Mouse (Mus musculus): ENCODE data around the gene Gpr137.
"Not testable (repeated sequence)": the region's sequence is repeated elsewhere in the genome, so short reads cannot be mapped to it uniquely, and the experiment has no call there.

The Gpr137 gene

DNA sequence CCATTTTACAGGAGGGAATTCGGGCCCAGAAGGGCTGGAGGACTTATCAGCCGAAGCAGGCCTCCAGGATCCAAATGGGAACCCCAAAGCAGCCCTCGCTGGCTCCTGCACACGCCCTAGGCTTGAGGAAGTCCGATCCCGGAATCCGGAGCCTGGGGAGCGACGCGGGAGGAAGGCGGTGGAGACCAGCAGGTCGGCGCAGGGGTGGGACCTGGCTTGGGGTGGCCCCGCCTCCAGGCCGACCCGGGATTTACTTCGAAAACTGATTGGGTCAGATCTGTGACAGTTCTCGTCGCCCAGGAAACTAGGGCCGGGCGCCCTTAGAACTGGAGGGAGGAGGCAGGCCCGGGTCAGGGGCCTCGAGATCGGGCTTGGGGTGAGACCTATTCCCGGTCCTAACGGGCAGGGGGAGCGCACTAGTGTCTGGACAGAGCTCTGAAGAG lies at the start of gene Gpr137:
Gene Gpr137, minus strand, starts transcription at position 232 of the 443 bp plus-strand sequence.
- DNase-seq: peak; percentile 98

DNA sequence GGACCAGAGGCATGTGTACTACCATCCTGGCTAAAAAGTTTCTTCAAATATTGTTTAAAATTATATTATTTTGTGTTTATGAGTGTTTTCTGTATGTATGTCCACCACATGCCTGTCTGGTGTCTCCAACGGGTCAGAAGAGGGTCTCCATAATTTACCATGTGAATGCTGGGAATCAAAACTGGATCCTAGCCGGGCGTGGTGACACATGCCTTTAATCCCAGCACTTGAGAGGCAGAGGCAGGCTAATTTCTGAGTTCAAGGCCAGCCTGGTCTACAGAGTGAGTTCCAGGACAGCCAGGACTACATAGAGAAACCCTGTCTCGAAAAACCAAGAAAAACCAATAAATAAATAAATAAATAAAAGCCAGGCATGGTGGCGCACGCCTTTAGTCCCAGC lies 48.9 kb upstream of the Gpr137 start:
- not testable (repeated sequence) for DNase-seq

DNA sequence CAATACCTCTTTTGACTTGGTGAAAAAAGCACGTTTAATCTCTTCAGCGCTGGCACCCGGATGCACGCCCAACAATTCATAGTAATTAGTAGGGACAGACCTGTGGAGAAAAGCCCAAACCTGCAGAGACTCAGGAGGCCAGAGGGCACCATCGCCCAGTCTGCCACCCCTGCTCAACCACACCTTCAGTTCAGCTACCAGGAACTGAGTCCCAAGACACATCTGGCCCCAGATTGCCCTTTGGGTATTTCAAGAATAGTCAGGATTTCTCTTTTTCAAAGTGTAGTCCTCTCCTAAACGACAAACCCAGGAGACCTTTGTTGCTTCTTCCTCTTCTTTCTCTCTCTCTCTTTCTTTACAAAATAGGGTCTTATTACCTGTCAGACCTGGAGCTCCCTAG lies 48.4 kb upstream of the Gpr137 start:
- DNase-seq: no peak

DNA sequence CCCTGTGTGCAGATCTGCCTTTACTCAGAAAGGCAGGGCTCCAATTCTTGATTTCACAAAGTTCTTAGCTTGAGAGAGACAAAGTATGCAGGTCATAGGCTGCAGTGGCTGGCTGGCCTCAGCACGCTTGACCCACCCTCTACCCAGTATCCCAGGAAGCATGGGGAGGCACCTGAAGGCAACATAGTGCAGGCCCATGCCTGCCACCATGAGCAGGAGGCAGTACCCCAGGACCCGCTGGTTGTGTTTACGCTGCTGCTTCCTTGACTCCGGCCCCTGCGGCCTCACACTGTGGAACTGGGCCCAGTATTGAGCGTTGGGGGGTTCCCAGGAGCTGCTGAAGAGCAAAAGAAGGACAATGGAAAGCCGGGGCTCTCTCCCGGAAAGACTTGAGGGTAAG lies 47.0 kb upstream of the Gpr137 start:
- DNase-seq: no peak

DNA sequence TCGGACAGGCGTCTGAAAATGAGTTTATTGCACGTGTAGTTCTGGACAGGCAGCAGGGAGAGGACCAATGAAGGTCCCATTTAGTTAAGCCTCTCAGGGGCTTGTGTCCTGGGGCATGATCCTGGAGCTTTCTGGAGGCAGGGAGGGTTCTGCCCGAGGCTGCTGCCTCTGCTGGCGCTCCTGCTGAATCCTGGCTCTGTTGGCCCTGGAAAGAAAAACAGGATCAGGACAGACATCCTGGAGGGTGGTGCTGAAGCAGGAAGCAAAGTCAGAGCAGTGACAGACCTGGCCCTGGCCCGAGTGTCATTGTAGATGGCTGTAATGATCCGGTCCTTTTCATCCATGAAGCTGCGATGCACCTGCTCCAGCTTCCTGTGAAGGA lies 45.6 kb upstream of the Gpr137 start:
- no peak for DNase-seq

DNA sequence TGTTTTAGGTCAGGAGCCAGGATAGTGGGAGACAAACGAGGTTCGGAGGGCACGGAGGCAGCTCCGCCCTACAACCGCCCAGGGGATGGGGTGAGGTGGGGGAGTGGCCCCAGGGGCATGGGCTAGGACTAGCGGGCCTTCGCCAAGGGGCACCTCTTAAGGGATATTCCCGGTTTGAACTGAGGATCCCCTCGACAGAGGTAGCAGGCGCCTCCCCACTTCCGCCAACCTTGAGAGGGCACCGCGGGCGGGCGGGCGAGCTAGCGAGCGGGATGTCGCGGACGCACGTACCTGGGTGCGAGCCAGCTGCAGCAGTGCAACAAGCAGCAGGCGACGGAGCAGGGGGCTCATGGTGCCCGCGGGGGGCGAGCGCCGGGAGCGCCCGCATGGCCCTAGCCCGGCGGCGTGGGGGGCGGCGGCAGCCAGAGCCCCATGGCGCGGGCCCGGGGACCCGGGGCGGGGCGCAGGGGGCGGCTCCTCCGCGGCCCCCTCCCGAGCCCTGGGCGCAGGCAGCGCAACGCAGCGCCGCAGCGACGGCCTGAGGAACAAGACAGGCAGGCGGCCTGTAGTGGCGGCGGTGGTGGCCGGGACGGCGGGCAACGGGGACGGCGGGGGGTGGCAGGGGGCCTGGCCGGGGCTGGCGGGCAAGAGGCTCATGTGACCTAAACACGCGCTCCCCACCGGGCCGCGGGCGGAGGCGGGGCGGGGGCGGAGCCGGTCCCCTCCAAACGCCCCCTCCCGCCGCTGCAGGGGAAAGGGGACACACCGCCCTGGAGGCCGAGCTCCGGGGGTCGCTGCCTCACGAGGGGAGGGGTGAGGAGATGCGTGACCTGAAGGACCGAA lies 45.0 kb upstream of the Gpr137 start, which contains the start of gene Vegfb:
Gene Vegfb, minus strand, starts transcription at position 591 of the 843 bp plus-strand sequence.
- peak; percentile 64 for DNase-seq

DNA sequence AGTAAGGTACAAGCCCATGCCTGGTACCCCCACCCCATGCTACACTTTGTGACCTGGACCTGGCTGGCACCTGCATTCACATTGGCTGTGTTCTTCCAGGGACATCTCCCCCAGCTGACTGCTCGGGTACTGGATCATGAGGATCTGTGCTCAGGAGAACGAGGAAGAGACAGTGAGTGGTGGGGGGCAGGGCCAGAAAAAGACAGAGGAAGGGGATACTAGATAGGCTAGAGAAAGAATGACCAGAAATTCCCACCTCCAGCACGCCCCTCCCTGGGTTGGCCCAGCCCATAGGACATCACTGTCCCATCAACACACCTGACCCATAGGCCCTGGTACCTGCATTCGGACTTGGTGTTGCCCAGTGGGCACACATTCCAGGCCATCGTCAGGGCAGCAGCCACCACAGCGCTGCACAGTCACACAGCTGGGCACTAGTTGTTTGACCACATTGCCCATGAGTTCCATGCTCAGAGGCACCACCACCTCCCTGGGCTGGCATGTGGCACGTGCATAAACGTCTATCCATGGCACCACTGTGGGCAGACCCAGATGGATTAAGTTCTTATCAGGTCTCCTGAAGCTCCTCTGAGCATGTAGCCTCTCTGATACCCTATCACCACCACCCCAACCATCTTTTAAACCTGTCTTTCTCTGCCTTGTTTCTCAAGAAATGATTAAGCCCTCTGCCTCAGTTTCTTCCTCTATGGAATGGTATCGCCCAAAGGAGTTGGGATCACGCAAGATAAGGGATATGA lies 43.9 kb upstream of the Gpr137 start:
- no peak for DNase-seq

DNA sequence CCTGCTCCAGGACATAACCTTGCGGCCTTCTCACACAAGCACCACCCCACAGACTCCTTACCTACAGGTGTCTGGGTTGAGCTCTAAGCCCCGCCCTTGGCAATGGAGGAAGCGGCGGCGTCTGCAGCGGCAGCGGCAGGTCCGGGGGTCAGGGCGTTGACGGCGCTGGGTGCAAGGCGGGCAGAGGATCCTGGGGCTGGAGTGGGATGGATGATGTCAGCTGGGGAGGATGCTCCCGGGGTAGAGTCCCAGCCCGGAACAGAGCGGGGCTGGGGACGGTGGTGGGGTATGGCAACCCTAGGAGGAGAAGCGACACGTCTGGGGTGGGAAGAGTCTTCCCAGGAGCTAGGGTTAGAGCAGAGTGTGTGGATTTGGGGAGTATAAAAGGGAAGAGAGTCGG lies 43.0 kb upstream of the Gpr137 start:
- DNase-seq: no peak

DNA sequence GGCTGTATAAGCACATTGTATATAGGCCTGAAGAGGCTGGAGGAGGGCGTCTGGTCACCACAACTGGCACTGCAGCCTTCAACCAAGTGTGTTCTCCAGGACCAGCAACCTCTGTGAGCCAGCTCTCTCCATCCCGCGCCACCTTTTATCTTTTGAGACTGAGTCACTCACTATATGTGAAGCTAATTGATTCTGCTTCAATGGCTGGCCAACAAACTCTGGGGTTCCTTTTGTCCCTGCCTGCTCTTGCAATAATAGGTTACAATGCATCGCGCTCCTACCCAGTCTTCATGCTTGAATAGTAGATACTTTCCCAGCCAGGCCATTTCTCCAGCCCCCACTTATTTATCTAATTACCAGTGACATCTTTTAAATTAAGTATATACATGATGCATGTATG lies 41.3 kb upstream of the Gpr137 start:
- no peak for DNase-seq

- no peak for DNase-seq
Measured at GRCm38 (mm10) chr19:6981465-6981864, 39.2 kb upstream of the Gpr137 start.

GRCm38 (mm10) chr19:6980381-6981093 lies 38.3 kb upstream of the Gpr137 start, which contains the start of gene Fkbp2:
TSS of gene Fkbp2 (minus strand) at chr19:6980501.
- peak; percentile 99 for DNase-seq

DNA sequence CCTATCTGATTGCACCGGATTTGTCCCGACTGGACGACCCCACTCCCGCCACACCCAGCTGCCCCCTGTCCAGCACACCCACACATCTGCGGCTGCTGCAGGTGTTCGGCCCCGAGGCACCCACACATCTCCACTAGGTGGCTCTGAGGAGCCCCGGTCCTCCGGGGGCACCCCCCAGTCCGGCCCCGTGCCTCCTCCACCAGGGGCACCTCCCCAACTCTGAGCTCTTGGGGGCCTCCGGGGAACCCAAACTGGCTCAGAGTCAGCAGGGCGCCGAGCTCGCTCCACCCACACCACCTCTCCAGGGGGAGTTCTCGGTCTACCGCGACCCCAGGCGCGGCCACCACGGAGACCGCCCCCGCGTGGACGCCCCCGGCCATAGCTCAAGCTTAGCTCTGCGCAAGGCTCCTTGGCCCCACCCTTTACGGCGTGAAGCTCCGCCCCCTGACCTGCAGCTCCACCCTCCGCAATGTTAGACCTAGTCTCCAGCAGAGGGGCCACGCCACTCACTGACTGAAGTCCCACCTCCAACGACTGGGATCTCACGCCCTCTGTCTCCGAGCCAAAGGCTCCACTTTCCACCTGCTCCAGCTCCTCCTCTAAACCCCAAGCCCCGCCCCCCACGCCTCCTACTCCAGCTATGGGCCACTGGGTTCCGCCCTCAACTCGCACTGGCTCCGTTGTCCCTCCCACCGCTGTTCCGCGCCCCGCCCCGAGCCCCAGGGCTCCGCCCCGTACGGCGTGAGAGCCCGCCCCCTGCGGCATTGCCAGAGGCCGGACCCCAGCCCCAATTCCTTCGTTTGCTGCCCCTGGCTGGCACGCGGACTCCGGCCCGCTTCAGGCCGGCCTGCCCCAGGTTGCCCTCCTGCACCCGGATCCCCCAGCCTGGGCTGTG lies 37.5 kb upstream of the Gpr137 start:
- peak; percentile 100 for DNase-seq

DNA sequence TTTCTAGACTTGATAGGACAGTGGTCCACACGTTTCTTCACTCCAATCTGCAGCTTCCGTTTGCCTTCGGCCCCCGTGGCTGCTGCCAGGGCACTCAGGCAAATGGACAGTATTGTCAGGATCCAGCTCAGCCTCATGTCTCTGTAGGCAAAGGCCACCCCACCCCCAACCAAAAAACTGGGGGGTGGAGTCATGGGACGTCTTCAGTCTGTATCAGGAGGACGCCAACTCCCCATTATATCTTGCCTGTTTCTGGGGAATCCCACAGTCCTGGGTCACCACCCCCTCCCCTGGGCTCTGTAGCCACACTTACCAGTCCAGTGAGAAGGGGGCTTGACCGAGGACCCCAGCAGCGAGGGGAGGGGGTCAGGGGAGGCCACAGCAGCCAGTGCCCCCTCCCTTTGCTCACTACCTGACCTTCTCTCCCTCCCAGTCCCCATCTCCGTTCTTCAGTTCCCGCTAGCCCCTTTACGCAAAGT lies 36.8 kb upstream of the Gpr137 start:
- no peak for DNase-seq

DNA sequence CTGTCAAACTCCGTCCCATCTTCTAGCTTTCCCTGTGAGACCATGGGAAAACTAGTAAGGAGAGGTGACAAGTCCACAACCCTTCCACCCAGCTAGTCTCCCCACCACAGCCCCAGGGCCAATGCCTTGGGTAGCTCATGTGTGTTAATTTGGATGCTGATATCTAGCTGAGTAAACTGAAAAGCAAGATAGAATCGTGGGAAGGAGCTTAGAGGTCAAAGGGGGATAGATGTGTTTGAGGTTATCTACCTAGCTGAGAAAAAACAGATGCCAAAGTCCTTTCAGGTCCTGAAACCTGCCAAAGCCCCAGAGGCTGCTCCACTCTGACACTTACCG lies 36.3 kb upstream of the Gpr137 start:
- DNase-seq: no peak

DNA sequence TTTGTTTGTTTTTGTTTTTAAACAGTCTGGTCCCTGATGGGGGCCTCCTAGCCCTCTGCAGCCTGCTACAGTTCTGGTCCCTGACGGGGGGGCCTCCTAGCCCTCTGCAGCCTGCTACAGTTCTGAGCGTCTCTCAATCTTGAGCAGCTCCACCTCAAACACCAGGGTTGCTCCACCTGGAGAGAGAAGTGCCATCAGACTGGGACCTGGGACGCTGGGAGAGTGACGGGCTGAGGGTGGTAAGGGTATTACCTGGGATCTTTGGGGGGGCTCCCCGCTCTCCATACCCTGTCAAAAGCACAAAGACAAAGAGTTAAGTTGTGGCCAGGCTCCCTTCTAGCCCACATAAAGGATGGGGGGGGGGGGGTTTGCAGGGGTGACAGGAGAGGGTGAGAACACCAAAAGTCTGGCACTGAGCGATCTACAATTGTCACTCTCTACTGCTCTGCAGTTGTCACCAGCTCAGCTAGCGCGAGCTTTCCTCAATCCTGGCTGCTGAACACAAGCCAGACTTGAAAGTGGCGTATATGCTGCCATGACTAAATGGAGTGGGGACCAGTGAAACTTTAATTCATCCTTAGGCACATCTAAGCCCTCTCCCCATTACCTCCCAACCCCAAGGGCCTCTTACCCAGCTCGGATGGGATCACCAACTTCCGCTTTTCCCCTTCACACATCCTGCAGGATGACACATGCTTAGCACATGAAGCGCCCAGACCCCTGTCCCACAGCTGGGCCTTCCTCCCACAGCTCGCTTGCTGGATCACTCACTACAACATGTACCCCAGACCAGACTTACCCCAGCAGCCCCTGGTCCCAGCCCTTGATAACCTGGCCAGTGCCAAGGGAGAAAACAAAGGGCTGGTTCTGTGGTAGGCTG lies 35.7 kb upstream of the Gpr137 start:
- no peak for DNase-seq

DNA sequence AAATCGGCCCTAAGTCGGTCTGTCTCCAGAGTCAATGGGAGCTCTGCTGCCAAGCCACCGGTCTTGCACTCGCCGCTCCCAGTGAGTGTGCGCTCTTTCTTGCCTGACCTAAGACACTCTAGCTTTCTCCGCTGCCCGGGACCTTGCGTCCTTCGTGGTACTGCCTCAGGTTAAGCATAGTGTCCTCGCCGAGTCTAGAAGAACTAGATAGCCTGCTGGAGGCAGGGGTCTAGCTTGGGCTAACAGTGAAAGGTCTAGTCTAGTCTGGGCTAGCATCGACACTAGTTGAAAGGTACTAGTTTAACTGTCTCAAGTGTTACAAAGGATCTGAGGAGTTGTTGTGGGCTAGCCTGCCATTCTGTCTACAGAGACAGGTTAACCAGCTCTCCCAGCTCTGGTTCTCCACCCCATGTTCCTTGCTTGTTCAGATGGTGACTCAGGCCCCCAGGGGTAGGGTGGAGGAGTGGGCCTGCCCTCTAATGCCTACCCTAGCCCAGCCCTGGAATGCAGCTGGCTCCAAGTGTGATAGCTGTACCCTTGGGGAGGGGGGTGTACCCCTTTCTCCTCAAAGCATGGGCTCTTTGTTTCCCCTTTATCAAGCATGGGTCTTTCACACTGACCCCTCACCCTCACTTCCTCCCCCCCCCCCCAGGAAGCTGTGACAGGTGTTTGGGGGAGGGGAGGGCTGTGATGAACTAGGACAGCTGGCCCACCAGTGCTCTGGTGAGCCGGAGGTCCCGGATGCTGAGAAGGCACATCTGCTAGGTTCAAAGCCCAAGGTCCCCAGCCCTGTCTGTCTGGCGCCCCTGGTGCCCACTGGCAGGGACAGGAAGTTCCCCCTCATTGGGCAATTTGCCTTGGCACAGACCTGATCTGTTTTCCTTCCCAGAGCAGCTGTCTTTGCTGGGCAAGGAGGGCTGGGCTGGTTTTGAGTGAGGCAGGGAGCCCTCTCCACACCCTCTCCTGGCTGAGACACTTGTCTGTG lies 33.5 kb upstream of the Gpr137 start, which contains the start of gene Plcb3:
Gene Plcb3, minus strand, starts transcription at position 934 of the 985 bp plus-strand sequence.
- peak; percentile 83 for DNase-seq

DNA sequence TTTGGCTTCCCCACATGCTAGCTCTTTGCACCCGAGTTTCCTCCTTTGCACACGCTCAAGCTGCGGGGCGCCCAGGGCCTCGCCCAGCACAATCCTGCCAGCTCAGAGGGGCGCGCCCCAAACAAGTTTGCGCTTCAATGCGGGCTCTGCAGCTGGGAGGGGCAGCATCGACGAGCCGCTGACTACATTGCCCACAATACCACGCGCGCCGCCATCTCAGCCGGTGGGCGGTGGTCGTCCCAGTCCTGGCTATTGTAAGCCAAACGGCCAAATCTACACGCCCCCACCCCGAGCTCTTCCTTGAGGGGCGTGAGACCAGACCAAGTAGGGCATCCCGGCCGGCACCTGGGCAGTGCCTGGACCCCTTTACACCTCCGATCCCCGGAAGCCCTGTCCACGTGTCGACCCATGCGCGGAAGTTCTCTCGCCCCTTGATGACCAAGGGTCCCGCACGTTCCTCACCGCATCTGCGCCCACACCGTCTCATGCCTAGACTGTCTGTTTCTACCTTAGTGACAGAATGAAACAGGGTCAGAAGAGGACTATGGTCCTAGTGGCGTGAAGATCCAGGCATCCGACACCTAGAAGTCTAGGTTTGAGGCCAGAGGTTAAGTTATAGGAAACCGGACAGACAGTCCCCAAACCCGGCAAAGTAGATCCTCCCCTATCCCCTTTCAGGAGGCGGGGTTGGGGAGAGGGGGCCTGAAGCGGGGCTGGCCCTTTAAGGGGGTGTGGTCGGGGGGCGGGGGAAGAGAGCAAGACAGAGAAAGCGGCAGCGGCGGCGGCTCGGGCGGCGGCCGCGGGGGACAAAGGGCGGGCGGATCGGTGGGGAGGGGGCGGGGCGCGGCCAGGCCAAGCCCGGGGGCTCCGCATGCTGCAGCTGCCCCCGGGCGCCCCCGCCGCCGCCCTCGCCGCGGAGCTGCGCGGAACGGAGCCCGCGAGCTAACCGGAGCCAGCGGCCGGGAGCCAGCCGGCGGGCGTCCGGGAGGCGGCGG lies 32.2 kb upstream of the Gpr137 start, which contains the start of gene Ppp1r14b:
Gene Ppp1r14b, plus strand, starts transcription at position 758 of the 995 bp plus-strand sequence.
- DNase-seq: peak; percentile 94

DNA sequence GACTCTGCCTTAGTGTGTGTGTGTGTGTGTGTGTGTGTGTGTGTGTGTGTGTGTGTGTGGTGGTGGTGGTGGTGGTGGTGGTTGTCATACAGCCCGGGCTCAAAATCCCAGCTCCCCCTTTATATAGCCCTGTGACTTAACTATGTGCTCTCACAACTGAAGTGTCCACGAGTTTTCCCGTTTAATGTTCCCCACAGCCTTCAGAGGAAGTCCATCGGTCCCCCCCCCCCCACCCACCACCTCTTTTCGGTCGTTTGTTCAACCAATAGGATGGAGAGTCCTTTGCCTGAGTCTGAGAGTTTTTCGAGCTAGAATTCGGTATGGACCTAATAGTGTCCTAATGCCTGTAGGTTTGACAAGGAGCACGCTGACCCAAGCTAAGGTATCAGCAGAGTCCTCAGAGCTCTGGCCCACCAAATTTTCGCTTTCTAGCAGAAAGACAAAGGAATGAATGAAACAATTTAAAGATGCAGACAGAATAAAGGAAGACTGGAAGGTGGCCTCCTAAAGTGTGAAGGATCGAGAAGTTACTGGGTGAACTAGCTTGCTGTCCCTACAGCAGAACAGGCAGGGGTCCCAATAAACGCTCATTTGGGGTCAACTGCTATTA lies 31.4 kb upstream of the Gpr137 start:
- no peak for DNase-seq
